Mouse (Mus musculus) heart, embryonic 11.5 days (tissue): ENCODE data around the gene Vcam1. TPM values are rescaled to one million over a fixed set of nuclear protein-coding genes. Genes with fewer than 3 reads are reported as not detected.

ENCODE experiments used
- ATAC-seq: fragments of 200-750 bp; cut with Nextera tagmentation; replicated peaks from 2 replicates; pipeline ENCODE4 v1.8.0; 2017; ENCODE audit warnings: moderate library complexity; ENCODE audit not compliant: insufficient number of reproducible peaks, low FRiP score, low TSS enrichment
- H3K27ac ChIP-seq: fragments of 300-500 bp; sonication (generic); 2 replicates; pipeline ENCODE4 v1.5.1; 2014; ENCODE audit warnings: mild to moderate bottlenecking, low read depth, low read length
- H3K27me3 ChIP-seq: fragments of 300-500 bp; sonication (generic); 2 replicates; pipeline ENCODE4 v1.6.1; 2014; ENCODE audit warnings: mild to moderate bottlenecking, low read length, mixed read lengths; ENCODE audit not compliant: control insufficient read depth, insufficient read depth
- H3K36me3 ChIP-seq: fragments of 300-500 bp; sonication (generic); 2 replicates; pipeline ENCODE4 v1.6.1; 2014; ENCODE audit warnings: mild to moderate bottlenecking, low read length, moderate library complexity, mixed read lengths; ENCODE audit not compliant: control insufficient read depth, insufficient read depth
- H3K4me1 ChIP-seq: fragments of 300-500 bp; sonication (generic); 2 replicates; pipeline ENCODE4 v1.6.1; 2014; ENCODE audit warnings: low read length; ENCODE audit not compliant: control insufficient read depth, insufficient read depth
- H3K4me2 ChIP-seq: fragments of 300-500 bp; sonication (generic); 2 replicates; pipeline ENCODE4 v1.6.1; 2014; ENCODE audit warnings: mild to moderate bottlenecking, moderate library complexity
- H3K4me3 ChIP-seq: fragments of 300-500 bp; sonication (generic); 2 replicates; pipeline ENCODE4 v1.5.1; 2014; ENCODE audit warnings: low read depth, low read length
- H3K9ac ChIP-seq: fragments of 300-500 bp; sonication (generic); 2 replicates; pipeline ENCODE4 v1.6.1; 2014; ENCODE audit warnings: mild to moderate bottlenecking, low read depth, low read length, moderate library complexity
- H3K9me3 ChIP-seq: fragments of 300-500 bp; sonication (generic); replicated peaks from 2 replicates; pipeline ENCODE4 v1.6.1; 2016; ENCODE audit warnings: low read length; ENCODE audit not compliant: control insufficient read depth
- WGBS: fragments of 180-500 bp; shearing (Covaris S2); extraction: QIAGEN DNeasy Blood & Tissue Kit; methylation state at CpG from one replicate; pipeline ENCODE4 v1.1.7; 2014; ENCODE audit not compliant: insufficient replicate concordance; 5-methylcytosine and 5-hydroxymethylcytosine counted together
- polyA plus RNA-seq: library from polyadenylated mRNA; unstranded; fragments of >200 nt; fragmentation: Nextera tagmentation; extraction: Ambion mirVana; gene quantifications from 2 replicates; pipeline ENCODE4 v1.2.1, GENCODE M21; 2014

The Vcam1 gene
- polyA plus RNA-seq, 1 experiment from 2014 or later: 60.9 TPM

- 50% methylated on average over 4 of the region's 4 CpGs for WGBS
- no peak for ATAC-seq
- Histone ChIP-seq H3K9me3 (no peaks in the 10 kb centered on the region), H3K27ac (no peak overlapping the region), H3K9ac (no peak overlapping the region), H3K27me3 (no peaks in the 10 kb centered on the region), H3K4me2 (peak overlapping the region; percentile 68), H3K4me1 (peaks cover 9% of the 10 kb centered on the region), H3K4me3 (peak overlapping the region; percentile 50), H3K36me3 (no peaks in the 10 kb centered on the region)
These were observed 530 bp upstream of the Vcam1 start for GRCm38 (mm10) chr3:116129841-116130595.

DNA sequence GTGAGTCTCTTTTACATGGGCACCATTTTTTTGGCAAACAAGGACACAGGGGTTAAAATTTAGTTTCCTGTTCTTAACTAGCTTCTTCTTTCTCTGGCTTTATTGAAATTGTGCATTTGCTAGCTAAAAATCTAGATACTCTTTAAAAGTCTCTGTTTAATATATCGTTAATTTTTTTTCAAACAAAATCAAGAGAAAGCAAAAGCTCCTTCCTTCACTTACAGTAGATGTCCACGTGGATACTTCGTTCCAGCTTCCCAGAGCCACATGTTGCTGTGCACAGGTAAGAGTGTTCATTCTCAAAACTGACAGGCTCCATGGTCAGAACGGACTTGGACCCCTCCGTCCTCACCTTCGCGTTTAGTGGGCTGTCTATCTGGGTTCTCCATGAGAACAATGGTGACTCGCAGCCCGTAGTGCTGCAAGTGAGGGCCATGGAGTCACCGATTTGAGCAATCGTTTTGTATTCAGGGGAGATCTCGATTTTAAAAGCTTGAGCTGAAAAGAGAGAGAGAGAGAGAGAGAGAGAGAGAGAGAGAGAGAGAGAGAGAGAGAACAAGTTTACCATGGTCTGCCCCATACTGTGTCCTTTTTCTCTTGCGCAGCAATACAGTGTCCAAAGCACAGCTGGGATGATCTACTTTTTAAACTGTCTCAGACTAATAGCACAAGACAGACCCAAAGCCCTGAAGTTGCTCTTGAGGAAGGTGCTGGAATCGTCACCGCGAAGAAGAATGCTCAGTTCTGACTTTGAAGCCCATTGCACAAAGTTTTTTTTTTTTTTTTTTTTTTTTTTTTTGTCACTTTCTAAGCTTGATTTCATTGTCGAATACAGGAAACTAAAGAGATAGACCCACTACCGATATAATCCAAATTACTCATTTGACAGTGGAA is 930 bp downstream of the Vcam1 start:
- peak overlapping the region; percentile 73 for H3K9ac ChIP-seq
- ATAC-seq: no peak
- WGBS: 48% methylated on average over 18 of the region's 18 CpGs
- peak overlapping the region; percentile 68 for H3K4me2 ChIP-seq
- peaks cover 4% of the 10 kb centered on the region for H3K36me3 ChIP-seq
- no peaks in the 10 kb centered on the region for H3K27me3 ChIP-seq
- H3K9me3 ChIP-seq: no peaks in the 10 kb centered on the region
- H3K4me3 ChIP-seq: peak overlapping the region; percentile 50
- H3K27ac ChIP-seq: peak overlapping the region; percentile 86
- H3K4me1 ChIP-seq: peaks cover 9% of the 10 kb centered on the region

- Histone ChIP-seq H3K9me3 (no peaks in the 10 kb centered on the region), H3K4me2 (peak overlapping the region; percentile 68), H3K27ac (no peak overlapping the region; the same call in 1 of the 2 replicates), H3K4me3 (peak overlapping the region; percentile 50), H3K9ac (peak overlapping the region; percentile 73; the same call in 1 of the 2 replicates), H3K27me3 (no peaks in the 10 kb centered on the region), H3K4me1 (peaks cover 9% of the 10 kb centered on the region), H3K36me3 (peaks cover 4% of the 10 kb centered on the region)
- ATAC-seq: no peak
- 54% methylated on average over 3 of the region's 3 CpGs for WGBS
These were observed 1.7 kb downstream of the Vcam1 start for GRCm38 (mm10) chr3:116127836-116128235.

- H3K4me1 ChIP-seq: peaks cover 9% of the 10 kb centered on the region
- no peak for ATAC-seq
- no peaks in the 10 kb centered on the region for H3K9me3 ChIP-seq
- peak overlapping the region; percentile 39; the same call in 1 of the 2 replicates for H3K9ac ChIP-seq
- peaks cover 4% of the 10 kb centered on the region for H3K36me3 ChIP-seq
- H3K27ac ChIP-seq: peak overlapping the region; percentile 81
- no peaks in the 10 kb centered on the region for H3K27me3 ChIP-seq
- peak overlapping the region; percentile 68 for H3K4me2 ChIP-seq
- WGBS: 33% methylated on average over 2 of the region's 2 CpGs
- H3K4me3 ChIP-seq: peak overlapping the region; percentile 50
These were observed 2.2 kb downstream of the Vcam1 start for GRCm38 (mm10) chr3:116127281-116127680.

DNA sequence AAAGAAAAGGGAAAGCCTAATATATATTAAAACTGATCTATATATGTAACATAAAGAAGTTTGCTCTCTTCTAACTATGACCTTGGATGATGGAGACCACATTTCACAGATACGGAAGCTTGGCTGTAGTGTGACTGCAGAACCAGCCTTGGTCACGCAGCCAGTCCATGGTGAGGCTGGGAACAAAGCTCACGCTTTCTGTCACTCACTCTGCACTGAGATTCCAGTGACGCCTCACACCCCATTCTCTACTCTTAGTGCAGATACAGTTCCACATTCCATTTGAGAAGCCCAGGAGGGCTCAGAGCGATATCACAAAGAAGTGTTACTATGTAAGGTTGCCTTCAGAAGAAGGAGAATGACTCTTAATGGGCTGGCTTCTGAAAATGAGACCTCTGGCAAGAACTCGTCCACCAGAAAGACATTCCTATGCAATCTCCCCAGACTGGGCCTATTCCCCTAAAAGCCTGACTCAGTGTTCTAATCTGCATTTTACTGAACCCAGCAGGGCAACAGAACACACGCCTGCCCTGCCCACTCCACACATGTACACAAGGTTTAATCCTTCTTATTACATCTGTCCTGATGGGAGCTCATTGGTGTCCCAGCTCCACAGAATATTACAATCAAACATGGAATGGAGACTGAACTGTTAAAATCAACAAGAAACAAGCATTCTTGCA is 2.8 kb downstream of the Vcam1 start:
- WGBS: 28% methylated on average over 7 of the region's 7 CpGs
- Histone ChIP-seq H3K9ac (peak overlapping the region; percentile 39; the same call in 1 of the 2 replicates), H3K9me3 (no peaks in the 10 kb centered on the region), H3K27me3 (no peaks in the 10 kb centered on the region), H3K4me3 (peak overlapping the region; percentile 50), H3K36me3 (peaks cover 4% of the 10 kb centered on the region), H3K4me1 (peaks cover 9% of the 10 kb centered on the region), H3K27ac (peak overlapping the region; percentile 81), H3K4me2 (peak overlapping the region; percentile 68)
- ATAC-seq: no peak; the same call in 1 of the 2 replicates

- peak overlapping the region; percentile 81 for H3K27ac ChIP-seq
- 35% methylated on average over 4 of the region's 4 CpGs for WGBS
- peaks cover 9% of the 10 kb centered on the region for H3K4me1 ChIP-seq
- no peak overlapping the region for H3K9ac ChIP-seq
- H3K4me3 ChIP-seq: peak overlapping the region; percentile 50; the same call in 1 of the 2 replicates
- H3K9me3 ChIP-seq: no peaks in the 10 kb centered on the region
- peaks cover 4% of the 10 kb centered on the region for H3K36me3 ChIP-seq
- no peak for ATAC-seq
- peak overlapping the region; percentile 68 for H3K4me2 ChIP-seq
- no peaks in the 10 kb centered on the region for H3K27me3 ChIP-seq
These were observed 3.4 kb downstream of the Vcam1 start for GRCm38 (mm10) chr3:116126070-116126469.

DNA sequence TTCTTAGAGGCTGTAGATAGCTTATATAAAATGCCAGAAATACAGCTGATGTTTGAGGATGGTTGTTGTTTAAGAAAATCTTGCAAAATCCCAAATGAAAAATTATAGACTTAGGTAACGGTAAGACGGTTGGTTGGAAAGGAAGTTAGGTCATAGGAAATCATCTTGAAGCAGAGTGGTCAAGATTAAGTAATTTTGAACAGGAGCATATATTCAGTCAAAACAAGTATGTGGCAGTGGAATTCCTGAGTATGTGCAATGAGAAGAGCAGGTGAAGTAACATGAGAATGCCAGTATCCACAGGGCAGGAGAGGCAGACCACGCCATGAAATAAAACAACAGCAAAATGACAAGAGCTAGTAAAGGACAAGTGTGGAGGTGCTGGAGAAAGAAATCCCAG is 5.7 kb downstream of the Vcam1 start:
- H3K36me3 ChIP-seq: peaks cover 7% of the 10 kb centered on the region
- ATAC-seq: no peak
- H3K27me3 ChIP-seq: no peaks in the 10 kb centered on the region
- no peak overlapping the region for H3K4me2 ChIP-seq
- WGBS: 85% methylated on average over 3 of the region's 3 CpGs
- H3K9ac ChIP-seq: no peak overlapping the region
- H3K27ac ChIP-seq: no peak overlapping the region
- H3K4me1 ChIP-seq: peaks cover 9% of the 10 kb centered on the region
- no peak overlapping the region for H3K4me3 ChIP-seq
- no peaks in the 10 kb centered on the region for H3K9me3 ChIP-seq

DNA sequence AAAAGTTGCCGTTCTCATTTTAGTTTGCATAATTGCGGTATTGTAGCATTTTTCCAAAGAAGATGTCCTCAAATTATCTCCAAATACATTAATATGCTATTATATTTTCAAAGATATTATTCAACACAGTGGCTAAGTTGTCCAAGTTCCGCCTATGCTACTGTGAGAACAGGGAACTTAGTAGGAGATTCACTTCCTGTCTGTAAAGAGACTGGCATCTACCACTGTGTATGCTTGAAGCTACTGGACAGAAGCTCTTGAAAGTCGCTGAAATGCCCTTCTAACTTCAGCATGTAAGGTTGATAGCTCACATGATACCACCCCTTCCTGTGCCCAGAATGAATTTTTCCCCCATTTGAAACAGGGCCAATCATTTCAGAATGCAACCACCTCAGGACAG is 6.8 kb downstream of the Vcam1 start:
- Histone ChIP-seq H3K9ac (no peak overlapping the region), H3K9me3 (no peaks in the 10 kb centered on the region), H3K27ac (no peak overlapping the region), H3K27me3 (no peaks in the 10 kb centered on the region), H3K36me3 (peaks cover 7% of the 10 kb centered on the region), H3K4me2 (no peak overlapping the region), H3K4me1 (peaks cover 9% of the 10 kb centered on the region), H3K4me3 (no peak overlapping the region)
- no peak for ATAC-seq
- 80% methylated on average over 4 of the region's 4 CpGs for WGBS
